11 mouse cellular contexts compared by ENCODE assay signal in the genomic region with DNA sequence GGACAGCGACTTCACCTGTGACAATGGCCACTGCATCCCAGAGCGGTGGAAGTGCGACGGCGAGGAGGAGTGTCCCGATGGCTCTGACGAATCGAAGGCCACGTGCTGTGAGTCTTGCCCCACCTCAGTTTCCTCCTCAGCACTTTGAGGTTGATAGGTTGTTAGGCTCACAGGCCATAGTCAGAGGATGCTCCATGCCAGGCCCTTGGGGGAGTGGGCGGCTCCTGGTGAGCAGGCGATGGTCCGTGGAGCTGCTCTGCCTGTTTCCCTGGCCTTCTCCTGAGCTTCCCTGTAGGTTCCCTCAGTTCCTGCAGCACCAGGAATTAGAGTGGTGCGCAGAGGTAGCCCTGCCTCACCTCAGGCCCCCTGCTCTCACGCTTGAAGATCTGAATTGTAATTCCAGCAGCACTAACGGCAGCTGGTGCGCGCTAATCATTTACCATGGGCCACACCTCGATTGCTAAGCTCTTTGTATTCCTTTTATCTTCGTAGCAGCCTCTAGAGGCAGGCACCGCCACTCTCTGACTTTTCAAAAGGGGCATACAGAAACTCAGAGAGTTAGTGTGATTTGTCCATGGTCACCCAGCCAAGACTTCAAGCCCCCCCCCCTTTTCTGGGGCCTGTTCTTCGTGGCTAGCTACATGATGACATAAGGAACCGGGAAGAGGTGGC. TPM values are rescaled to one million over a fixed set of nuclear protein-coding genes. Genes with fewer than 3 reads are reported as not detected.
A peak's percentile ranks its signal among the peaks of the same experiment; 100 is the strongest.
DNase-seq lines count a peak whose midpoint lies in the region; ATAC-seq lines count a peak whose summit lies in the region.
"Had no signal": no experiment of that assay in that cellular context is flagged by ENCODE, and none has a peak within 500 bp of the region (broad histone marks: within the 10 kb centered on the region; RNA-seq: fewer than 3 reads in every experiment).

No protein-coding gene starts in this region.

- H3K9ac ChIP-seq in midbrain, embryonic 12.5 days (replicated peaks) = 0 out of 2 replicates have a peak overlapping the region, but pooled peaks have one; percentile 49

- H3K27ac ChIP-seq in hindbrain, embryonic 10.5 days = peak overlapping the region; percentile 92
- peak overlapping the region; percentile 89 for H3K27ac ChIP-seq in midbrain, embryonic 12.5 days (replicated peaks)

- peak; percentile 56 for DNase-seq in retina, postnatal 1 day
- DNase-seq in retina, embryonic 14.5 days (ENCODE audit: low spot score) = no peak
- DNase-seq in hindbrain, embryonic 10.5 days (ENCODE audit: low spot score) = peak; percentile 49
- no peak for DNase-seq in heart, postnatal 14 days
- DNase-seq in right cerebral cortex, postnatal 25 days = no peak
- no peak for DNase-seq in urinary bladder, postnatal 4 days (ENCODE audit: low spot score in 2 of 2)
- no peak for DNase-seq in thymus, postnatal 25 days
- DNase-seq: adrenal gland, adult 2 months; cerebellum, adult 8-10 months had no signal

- H3K9me3 ChIP-seq in hindbrain, embryonic 10.5 days = no peaks in the 10 kb centered on the region
- H3K9me3 ChIP-seq in midbrain, embryonic 12.5 days = no peaks in the 10 kb centered on the region

- H3K4me2 ChIP-seq in midbrain, embryonic 12.5 days (replicated peaks) = peak overlapping the region; percentile 37

- no peak overlapping the region; the same call in 1 of the 2 replicates for H3K4me3 ChIP-seq in hindbrain, embryonic 10.5 days
- H3K4me3 ChIP-seq in midbrain, embryonic 12.5 days = no peak overlapping the region

- ATAC-seq in midbrain, embryonic 12.5 days (ENCODE audit: low FRiP score, low read depth) = peak; percentile 13; the same call in 1 of the 2 replicates
- ATAC-seq: lung, postnatal 0 days had no signal

- peaks cover 88% of the 10 kb centered on the region for H3K4me1 ChIP-seq in hindbrain, embryonic 10.5 days (replicated peaks)
- H3K4me1 ChIP-seq in midbrain, embryonic 12.5 days = peaks cover 93% of the 10 kb centered on the region

- WGBS in hindbrain, embryonic 10.5 days = 45% methylated on average over 22 of the region's 22 CpGs
- WGBS in midbrain, embryonic 12.5 days = 43% methylated on average over 22 of the region's 22 CpGs

- 0 out of 2 replicates have a peak, but pooled peaks cover 10% of the 10 kb centered on the region for H3K36me3 ChIP-seq in hindbrain, embryonic 10.5 days
- H3K36me3 ChIP-seq in midbrain, embryonic 12.5 days = peaks cover 7% of the 10 kb centered on the region; the same call in 1 of the 2 replicates

- intact Hi-C loops in heart, postnatal 14 days (cut with DNase I) = no loop called here

- peaks cover 11% of the 10 kb centered on the region for H3K27me3 ChIP-seq in hindbrain, embryonic 10.5 days (ENCODE audit: insufficient read depth, poor library complexity, severe bottlenecking)
- H3K27me3 ChIP-seq in midbrain, embryonic 12.5 days = peaks cover 16% of the 10 kb centered on the region; the same call in 1 of the 2 replicates

RNA-seq across cellular contexts. Expression of a gene that starts 32.7 kb away (rescaled TPM):
- 10.0 and 13.9 TPM in 2 replicates for polyA plus RNA-seq in hindbrain, embryonic 10.5 days (2016; fragmentation: Nextera tagmentation; extraction: Ambion mirVana)
- polyA plus RNA-seq in midbrain, embryonic 12.5 days (2016; fragmentation: Nextera tagmentation; extraction: Ambion mirVana) = 40.1 and 47.7 TPM in 2 replicates
- total RNA-seq in heart, postnatal 14 days (2021) = under 1 TPM; 0.80 to 0.96 TPM

RNA-seq across cellular contexts. Expression of a gene that starts 44.8 kb away (rescaled TPM):
- 225 and 238 TPM in 2 replicates for polyA plus RNA-seq in hindbrain, embryonic 10.5 days (2016; fragmentation: Nextera tagmentation; extraction: Ambion mirVana)
- 206 and 210 TPM in 2 replicates for polyA plus RNA-seq in midbrain, embryonic 12.5 days (2016; fragmentation: Nextera tagmentation; extraction: Ambion mirVana)
- total RNA-seq in heart, postnatal 14 days (2021) = 10 to 100 TPM; 46.4 to 52.0 TPM

RNA-seq across cellular contexts. Expression of a gene that starts 54.8 kb away (rescaled TPM):
- 111 and 113 TPM in 2 replicates for polyA plus RNA-seq in hindbrain, embryonic 10.5 days (2016; fragmentation: Nextera tagmentation; extraction: Ambion mirVana)
- polyA plus RNA-seq in midbrain, embryonic 12.5 days (2016; fragmentation: Nextera tagmentation; extraction: Ambion mirVana) = 107 and 117 TPM in 2 replicates
- 10 to 100 TPM; 54.1 to 56.9 TPM for total RNA-seq in heart, postnatal 14 days (2021)

Comparison
In these comparisons a context has a peak if more than half of its experiments do, and no peak if none do; other contexts are left out.
1. DNase-seq: peak in retina, postnatal 1 day (single experiment) and hindbrain, embryonic 10.5 days (single experiment); none in retina, embryonic 14.5 days (single experiment), heart, postnatal 14 days (0 of 2), right cerebral cortex, postnatal 25 days (single experiment), urinary bladder, postnatal 4 days (0 of 2) and thymus, postnatal 25 days (single experiment).